In the genomic region with DNA sequence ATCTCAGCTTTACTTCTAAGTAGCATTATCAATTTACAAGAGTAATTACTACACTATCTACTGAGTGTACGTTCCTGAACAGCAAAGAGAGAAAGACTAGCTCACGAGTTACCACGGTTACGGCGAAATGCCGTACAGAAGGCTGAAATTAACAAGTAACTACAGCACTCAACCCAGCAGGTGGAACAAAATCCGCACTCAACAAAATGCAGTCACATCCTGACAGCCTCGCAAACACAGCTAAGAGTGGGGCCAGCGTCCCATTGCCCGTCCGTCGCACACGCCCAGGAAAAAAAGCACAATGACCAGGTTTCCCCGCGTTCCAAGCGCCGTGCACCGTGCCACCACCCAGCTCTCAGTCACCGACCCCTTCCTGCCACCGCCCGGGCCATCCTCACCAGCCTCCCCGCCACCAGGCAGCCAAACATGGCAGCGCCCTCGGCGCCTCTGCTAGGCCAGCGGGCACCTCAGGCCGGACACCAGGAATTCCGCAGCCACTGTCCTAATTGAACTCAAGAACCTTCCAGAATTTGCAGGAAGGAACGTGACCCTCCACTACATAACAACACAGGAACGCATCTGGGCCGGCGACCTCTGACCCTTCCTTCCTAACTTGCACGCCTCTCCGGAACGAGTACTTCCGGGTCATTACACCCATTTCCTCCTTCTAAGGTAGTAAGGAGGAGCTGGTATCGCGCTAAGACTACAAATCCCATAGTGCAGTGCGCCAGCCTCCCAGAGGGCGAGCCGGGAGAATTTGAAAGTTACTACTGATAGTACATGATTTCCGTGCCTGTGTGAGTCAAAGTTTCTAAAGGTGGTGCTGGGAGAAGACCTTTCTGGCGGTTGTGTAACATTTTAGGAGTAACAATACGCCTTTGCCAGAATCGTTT, we compare ENCODE assay signal across 8 mouse cellular contexts. TPM values are rescaled to one million over a fixed set of nuclear protein-coding genes. Genes with fewer than 3 reads are reported as not detected.
DNase-seq lines count a peak whose midpoint lies in the region; ATAC-seq lines count a peak whose summit lies in the region.

A gene (minus strand): TSS at position 634 of the 893 bp plus-strand sequence.

- H3K27ac ChIP-seq in heart, embryonic 10.5 days, result peak within 1 kb of the TSS; percentile 94
- H3K27ac ChIP-seq in kidney, embryonic 15.5 days, result peak within 1 kb of the TSS; percentile 88

- peak within 1 kb of the TSS; percentile 62 for H3K4me2 ChIP-seq in kidney, embryonic 15.5 days

- under 1% methylated on average over 45 of the region's 45 CpGs for WGBS in heart, embryonic 10.5 days
- WGBS in kidney, embryonic 15.5 days, result under 1% methylated on average over 45 of the region's 45 CpGs

- no peaks in the 10 kb centered on the region for H3K36me3 ChIP-seq in heart, embryonic 10.5 days
- H3K36me3 ChIP-seq in kidney, embryonic 15.5 days, result no peaks in the 10 kb centered on the region

- H3K9ac ChIP-seq in kidney, embryonic 15.5 days, result peak within 1 kb of the TSS; percentile 79

- DNase-seq in B cell, adult 2 months, result peak; percentile 93 to 95
- DNase-seq in brain, adult 2 months (ENCODE audit: low read depth, low spot score), result peak; percentile 99
- peak; percentile 98 for DNase-seq in heart, embryonic 10.5 days (ENCODE audit: low spot score)
- peak; percentile 92 for DNase-seq in liver
- DNase-seq in spleen, postnatal 4 days (ENCODE audit: low spot score in 2 of 2), result peak; percentile 92 to 93

- no peaks in the 10 kb centered on the region for H3K27me3 ChIP-seq in heart, embryonic 10.5 days (ENCODE audit: insufficient read depth, poor library complexity, severe bottlenecking)
- no peaks in the 10 kb centered on the region for H3K27me3 ChIP-seq in kidney, embryonic 15.5 days

- no peaks in the 10 kb centered on the region for H3K9me3 ChIP-seq in heart, embryonic 10.5 days
- no peaks in the 10 kb centered on the region for H3K9me3 ChIP-seq in kidney, embryonic 15.5 days (replicated peaks)

- peaks cover 9% of the 10 kb centered on the region; the same call in 1 of the 2 replicates for H3K4me1 ChIP-seq in heart, embryonic 10.5 days
- peaks cover 9% of the 10 kb centered on the region for H3K4me1 ChIP-seq in kidney, embryonic 15.5 days

- H3K4me3 ChIP-seq in heart, embryonic 10.5 days, result peak within 1 kb of the TSS; percentile 88
- H3K4me3 ChIP-seq in kidney, embryonic 15.5 days (replicated peaks), result peak within 1 kb of the TSS; percentile 93

- ATAC-seq in erythroblast, adult 5-6 weeks (replicated peaks; ENCODE audit: low FRiP score, poor library complexity, severe bottlenecking), result peak; percentile 99
- ATAC-seq in kidney, embryonic 15.5 days (replicated peaks; ENCODE audit: low FRiP score), result peak; percentile 98
- ATAC-seq in monocyte, adult 5-6 weeks (replicated peaks; ENCODE audit: insufficient number of reproducible peaks, low FRiP score, low TSS enrichment, poor library complexity, severe bottlenecking), result peak; percentile 99

RNA-seq across cellular contexts. Expression of the gene that starts here (rescaled TPM):
- total RNA-seq in erythroblast, adult 5-6 weeks (2015; ENCODE audit: low replicate concordance), result 4.4 and 9.0 TPM in 2 replicates
- 16.9 and 74.1 TPM in 2 replicates for total RNA-seq in erythroblast, adult 5-6 weeks (2017; ENCODE audit: low replicate concordance)
- polyA plus RNA-seq in heart, embryonic 10.5 days (2016; fragmentation: Nextera tagmentation; extraction: Ambion mirVana), result 131 and 136 TPM in 2 replicates
- 134 and 152 TPM in 2 replicates for polyA plus RNA-seq in kidney, embryonic 15.5 days (2015; fragmentation: Nextera tagmentation; extraction: Ambion mirVana)
- 39.6 to 86.1 TPM (median 84.3 TPM) in 3 replicates for total RNA-seq in monocyte, adult 5-6 weeks (2017)

Comparison
In these comparisons a context has a peak if more than half of its experiments do, and no peak if none do; other contexts are left out.
1. Peak in every context shown above with its lines: DNase-seq, ATAC-seq, H3K4me3 ChIP-seq and H3K27ac ChIP-seq.